Mouse (Mus musculus): Measurements from ENCODE around the gene Ciao1. TPM values are rescaled to one million over a fixed set of nuclear protein-coding genes. Genes with fewer than 3 reads are reported as not detected.
A peak's percentile ranks its signal among the peaks of the same experiment; 100 is the strongest.
"Not testable (repeated sequence)": the region's sequence is repeated elsewhere in the genome, so short reads cannot be mapped to it uniquely, and the experiment has no call there.

The Ciao1 gene
- total RNA-seq (2015; ENCODE audit: low replicate concordance) (7.9 and 11.1 TPM in 2 replicates), total RNA-seq (2017; ENCODE audit: low replicate concordance) (17.4 and 30.4 TPM in 2 replicates)

DNA sequence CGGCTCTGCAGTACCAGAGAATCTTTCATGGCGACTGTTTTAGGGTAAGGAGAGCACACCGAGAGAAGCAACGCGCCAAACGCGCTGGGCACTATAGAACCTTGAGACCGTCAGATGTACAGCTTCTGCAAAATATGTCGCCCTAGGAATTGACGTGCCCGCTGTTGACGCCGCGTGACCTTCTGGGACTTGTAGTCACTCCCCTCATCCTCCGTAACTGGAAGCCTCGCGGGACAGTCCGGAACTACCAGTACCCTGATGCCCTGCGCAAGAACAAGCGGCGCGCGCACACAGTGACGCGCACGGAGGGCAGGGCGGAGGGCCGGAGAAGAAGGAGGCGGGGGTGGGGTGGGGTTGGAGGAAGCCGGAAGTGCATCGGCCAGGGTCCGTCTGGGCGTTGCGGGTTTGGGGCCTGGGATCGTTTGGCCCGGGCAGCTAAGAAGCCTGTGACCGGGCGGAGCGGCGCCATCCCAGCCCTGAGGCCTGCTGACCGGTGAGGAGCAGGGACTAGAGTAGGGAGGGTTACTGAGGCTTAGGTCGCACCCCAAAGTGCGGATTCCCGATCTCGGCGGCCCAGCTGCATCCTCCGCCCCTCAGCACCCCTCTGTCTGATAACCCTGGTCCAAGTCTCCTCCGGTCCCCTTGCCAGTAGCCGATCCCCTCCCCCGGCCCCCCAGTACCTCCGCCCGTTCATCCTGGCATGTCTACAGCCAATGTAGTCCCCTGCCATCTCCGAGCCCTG, at the start of gene Ciao1, which contains the start of gene Tmem127:
TSS of gene Ciao1 (minus strand) at position 225 of the 742 bp plus-strand sequence.
TSS of gene Tmem127 (plus strand) at position 317 of the 742 bp plus-strand sequence.
- peak; percentile 93 for ATAC-seq (replicated peaks; ENCODE audit: low FRiP score, poor library complexity, severe bottlenecking)

DNA sequence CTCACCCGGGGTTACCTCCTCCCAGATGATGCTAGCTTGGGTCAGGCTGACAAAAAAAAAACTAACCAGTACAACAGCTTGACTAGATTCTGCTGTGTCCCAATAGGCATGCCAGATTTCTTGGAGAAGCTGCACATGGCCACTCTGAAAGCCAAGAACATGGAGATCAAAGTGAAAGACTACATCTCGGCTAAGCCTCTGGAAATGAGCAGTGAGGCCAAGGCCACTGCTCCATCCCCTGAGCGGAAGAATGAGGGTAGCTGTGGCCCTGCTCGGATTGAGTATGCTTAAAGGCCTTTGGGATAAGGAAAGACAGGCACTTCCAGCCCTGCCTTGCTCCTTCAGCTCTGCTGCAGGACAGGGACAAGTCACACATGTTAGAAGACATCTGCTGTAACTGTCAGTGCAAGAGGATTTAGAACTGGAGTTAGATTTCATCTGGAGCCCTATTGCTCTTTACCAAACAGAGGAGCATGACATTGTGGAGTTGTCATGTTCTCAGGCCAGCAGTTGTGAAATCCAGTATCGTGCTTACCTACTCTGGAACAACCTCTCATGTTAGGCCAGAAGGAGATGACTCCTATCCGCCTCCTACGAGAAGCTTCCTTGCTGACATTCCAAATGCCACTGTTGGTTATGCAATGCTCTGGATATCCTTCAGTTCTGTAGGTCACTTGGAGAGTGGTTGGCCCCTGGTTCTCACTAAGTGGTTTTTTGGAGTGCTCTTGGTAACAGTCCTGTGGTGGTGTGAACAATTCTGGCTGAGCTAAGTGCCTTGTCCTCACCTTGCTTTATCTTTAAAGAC, 49.6 kb upstream of the Ciao1 start:
- ATAC-seq (replicated peaks; ENCODE audit: low FRiP score, poor library complexity, severe bottlenecking) = no peak

DNA sequence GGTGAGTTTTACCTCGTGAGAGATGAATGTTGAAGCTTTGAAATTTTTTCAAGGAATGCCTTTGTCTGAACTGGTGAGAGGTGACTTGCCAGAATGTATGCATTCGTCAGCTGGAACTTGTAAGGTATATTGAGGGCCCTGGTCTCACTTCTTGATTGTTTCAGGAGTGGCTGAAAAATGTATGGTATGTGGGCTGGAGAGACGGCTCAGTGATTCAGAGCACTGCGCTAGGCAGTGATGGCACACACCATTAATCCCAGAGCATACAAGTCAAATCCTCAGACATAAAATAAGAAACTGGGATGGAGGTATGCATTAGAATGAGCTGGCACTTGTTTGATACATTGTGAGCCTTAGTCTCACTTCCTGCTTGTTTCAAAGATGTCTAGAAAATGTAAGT, 44.6 kb upstream of the Ciao1 start:
- no peak for ATAC-seq (replicated peaks; ENCODE audit: low FRiP score, poor library complexity, severe bottlenecking)

DNA sequence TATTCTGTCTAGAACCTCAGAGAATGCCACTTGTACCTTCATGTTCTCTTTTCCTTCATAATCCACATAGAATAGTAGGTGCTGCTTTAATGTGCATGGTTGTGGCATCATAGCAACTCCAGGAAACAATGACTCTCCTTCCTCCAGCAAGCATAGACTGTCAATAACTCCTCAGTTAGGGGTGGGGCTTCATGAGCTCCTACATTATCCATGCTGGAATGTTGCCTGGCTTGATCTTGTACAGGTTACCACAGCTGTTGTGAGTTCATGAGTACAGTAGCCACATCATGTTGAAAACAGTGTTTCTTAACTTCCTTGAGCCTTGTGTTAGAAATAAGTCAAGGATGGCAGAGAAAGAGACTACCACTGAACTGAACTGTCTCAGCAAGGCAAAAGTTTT, 30.5 kb upstream of the Ciao1 start:
- ATAC-seq (replicated peaks; ENCODE audit: low FRiP score, poor library complexity, severe bottlenecking) = no peak

DNA sequence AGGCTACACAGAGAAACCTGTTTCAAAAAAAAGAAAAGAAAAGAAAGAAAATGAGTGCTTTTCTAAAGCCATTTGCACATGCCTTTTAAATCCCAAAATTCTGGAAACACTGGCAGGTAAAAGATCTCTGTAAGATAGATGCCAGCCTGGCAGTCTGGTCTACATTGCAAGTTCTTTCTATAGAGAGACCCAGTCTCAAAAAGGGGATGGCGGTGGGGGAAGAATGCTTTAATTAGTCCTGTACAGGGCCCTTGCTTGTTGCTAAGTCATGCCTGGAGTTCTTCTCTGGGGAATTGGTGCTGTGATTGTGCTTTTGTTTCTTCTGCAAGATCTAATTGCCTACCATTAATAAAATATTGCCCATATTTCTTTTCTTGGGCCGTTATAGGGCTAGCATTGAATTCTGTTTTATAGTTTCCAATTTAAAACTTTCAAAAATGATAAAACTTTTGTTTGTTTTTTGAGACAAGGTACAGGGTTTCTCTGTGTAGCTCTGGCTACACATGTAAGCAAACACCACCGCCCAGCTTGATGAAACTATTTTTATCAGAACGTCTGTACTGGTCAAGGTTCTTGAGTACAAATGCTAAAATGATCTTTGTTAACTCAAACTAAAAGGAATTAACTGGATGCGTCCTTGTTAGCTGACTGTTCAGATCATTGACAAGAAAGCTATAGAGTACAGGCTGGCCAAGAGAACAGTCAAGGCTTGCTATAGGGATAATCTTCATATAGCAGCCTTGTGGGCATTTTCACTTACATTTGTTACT, 28.1 kb upstream of the Ciao1 start:
- no peak for ATAC-seq (replicated peaks; ENCODE audit: low FRiP score, poor library complexity, severe bottlenecking)

DNA sequence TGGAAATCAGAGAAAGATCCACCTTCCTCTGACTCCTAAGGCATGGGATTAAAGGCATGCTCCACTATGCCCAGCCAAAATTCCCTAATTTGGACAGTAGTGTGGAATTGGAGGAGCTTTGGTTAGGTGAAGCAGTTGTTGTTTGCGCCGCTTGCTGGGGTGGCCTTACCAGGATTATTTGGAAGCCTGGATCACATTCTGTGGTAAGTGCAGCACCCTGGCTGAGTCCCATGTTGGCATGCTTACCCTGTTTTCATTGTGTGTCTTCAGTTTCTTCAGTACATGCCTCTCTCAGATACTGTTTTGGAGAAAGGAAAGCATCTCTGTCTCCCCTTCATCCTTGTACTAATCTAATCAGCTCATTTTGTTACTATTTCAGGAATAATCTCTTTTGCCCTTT, 27.0 kb upstream of the Ciao1 start:
- no peak for ATAC-seq (replicated peaks; ENCODE audit: low FRiP score, poor library complexity, severe bottlenecking)

DNA sequence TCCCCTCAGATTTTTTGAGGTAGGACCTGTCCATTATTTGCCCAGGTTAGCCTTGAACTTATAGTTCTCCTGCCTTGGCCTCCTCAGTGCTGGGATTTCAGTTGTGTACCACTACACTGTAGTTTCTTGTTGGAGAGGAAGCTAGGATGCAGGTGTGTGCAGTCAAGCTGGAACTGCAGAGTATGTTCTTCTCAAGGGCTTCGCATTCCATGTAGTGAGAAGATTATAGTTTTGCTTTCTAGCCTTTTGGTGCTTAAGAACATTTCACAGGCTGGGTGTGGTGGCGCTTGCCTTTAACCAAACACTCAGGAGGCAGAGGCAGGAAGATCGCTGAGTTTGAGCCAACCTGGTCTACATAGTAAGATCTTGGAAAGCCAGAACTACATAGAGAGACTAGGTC, 25.2 kb upstream of the Ciao1 start:
- no peak for ATAC-seq (replicated peaks; ENCODE audit: low FRiP score, poor library complexity, severe bottlenecking)

DNA sequence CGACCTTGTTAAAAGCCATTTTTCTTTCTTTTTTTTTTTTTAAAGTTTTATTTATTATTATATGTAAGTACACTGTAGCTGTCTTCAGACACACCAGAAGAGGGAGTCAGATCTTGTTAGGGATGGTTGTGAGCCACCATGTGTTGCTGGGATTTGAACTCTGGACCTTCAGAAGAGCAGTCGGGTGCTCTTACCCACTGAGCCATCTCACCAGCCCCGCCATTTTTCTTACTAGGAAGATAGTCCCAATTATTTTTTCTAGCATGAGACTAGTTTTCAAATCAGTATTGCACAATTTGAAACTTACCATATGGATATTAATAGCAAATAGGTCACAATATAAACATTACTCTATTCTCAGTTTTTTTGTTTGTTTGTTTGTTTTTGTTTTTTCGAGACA, 24.4 kb upstream of the Ciao1 start:
- ATAC-seq (replicated peaks; ENCODE audit: low FRiP score, poor library complexity, severe bottlenecking) = not testable (repeated sequence)

DNA sequence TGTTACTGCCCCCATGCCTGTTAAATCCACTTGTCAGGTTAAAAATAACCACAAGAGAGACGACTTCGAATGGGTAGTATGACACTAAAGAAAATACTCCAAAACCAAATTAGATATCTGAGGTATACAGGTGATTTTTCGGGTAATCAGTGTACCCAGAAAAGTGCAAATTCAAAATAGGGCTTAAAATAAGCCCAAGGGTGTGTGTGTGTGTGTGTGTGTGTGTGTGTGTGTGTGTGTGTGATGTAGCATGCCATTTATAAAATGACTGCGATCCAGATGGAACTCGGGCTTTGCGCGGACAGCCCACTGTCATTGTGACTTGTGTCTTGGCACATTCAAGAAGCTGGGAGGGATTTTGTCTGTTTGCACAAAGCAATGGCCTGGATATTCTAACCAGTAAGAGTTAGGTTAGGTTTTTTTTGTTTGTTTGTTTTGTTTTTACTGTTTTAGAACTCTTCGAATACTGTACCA, 23.5 kb upstream of the Ciao1 start:
- no peak for ATAC-seq (replicated peaks; ENCODE audit: low FRiP score, poor library complexity, severe bottlenecking)

DNA sequence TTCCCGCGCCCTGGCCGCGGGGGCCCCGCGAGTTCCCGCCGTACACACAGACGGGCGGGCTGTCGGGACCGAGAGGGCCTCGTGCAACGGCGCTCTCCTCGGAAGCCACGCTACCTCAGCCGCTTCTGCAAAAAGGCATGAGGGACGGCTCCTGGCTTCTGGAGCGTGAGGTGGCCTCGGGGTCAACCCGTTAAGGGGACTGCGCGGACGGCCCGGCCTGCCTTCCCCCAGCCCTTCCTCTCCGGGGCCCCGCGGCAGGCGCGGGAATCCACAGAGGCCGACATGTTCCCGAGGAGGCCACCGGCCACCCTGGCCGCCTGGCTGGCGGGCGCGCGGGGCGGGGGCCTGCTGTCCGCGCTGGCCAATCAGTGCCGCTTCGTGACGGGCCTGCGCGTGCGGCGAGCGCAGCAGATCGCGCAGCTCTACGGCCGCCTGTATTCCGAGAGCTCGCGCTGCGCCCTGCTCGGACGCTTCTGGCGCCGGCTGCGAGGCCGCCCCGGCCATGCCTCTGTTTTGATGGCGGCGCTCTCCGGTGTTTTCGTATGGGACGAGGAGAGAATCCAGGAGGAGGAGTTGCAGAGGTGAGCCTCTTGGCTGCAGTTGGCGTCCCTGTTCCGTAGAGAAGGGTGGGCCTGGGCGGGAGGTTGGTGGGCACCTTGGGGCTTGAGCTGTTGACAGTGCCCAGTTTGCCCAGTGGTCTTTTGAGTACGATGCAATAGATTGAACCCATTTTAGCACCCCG, 22.9 kb upstream of the Ciao1 start:
- peak; percentile 86 for ATAC-seq (replicated peaks; ENCODE audit: low FRiP score, poor library complexity, severe bottlenecking)

DNA sequence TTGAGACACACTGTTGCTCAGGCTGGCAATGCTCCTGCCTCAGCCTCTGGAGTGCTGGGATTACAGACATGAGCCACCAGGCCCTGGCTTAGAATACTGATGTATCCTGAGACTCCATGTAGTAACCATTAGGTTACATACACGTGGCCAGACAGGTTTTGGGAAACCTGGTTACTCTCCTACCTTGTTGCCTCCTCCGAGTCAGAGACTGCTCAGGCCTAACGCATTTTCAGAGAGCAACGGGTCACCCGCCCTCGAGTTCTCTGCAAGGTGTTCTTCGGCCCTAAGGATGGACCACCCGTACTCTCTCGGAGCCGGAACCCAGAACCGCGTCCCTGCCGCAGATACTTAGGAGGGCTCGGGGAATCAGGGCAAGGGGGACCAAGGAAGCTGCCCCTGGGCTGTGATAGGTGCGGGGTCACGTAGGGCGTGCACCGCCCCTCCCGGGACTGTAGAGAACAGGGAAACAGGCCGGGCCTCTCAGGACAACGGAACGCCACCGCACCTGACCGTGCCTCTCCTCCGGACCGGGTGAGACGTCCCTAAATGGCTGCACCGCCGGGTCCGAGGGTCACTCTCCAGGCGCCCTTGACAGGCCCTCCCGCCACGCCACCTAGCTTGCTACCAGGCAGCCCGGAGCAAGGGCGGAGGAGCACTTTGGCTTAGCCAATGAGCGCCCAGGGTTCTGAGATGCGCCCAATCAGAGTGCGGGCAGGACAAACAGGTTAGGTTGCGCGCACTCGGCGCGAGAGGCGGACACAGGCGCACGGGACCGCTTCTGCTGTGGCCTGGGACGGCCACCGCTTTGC, 22.1 kb upstream of the Ciao1 start, which contains the start of gene Stard7:
TSS of gene Stard7 (plus strand) at position 728 of the 809 bp plus-strand sequence.
- ATAC-seq (replicated peaks; ENCODE audit: low FRiP score, poor library complexity, severe bottlenecking) = peak; percentile 95

DNA sequence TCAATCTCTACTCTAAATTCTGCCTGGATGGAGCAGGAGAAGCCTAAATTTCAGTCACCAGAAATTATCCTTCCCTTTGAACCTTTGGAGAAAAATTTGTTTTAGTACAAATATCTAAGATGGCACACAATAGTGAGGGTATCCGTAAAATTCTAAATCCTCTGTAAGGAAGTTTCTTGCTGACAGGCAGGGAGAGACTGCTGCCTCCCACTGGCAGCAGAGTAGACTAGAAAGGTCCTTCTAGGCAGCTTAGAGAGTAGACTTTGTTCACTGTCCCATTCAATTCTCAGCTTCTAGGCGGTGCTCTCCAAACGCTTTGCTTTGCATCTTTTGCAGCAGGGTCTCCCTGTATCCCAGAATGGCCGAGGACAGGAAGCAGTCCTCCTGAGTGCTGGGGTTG, 20.2 kb upstream of the Ciao1 start:
- no peak for ATAC-seq (replicated peaks; ENCODE audit: low FRiP score, poor library complexity, severe bottlenecking)

DNA sequence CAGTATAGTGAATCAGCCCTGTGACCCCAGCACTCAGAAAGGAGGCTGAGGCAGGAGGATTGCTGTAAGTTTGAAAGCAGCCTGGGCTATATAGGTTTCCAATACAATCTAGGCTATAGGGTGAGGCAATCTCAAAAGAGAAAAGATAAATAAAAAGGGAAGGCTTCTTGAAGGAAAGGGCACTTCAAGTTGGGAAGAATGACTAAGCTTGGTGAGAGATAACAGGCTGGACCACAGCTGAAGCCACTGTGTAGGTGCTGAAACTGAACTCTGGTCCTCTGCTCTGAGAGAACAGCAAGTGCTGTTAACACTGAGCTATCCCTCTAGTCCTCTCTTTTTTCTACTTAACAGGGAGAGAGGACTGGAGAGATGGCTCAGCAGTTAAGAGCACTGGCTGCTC, 14.9 kb upstream of the Ciao1 start:
- ATAC-seq (replicated peaks; ENCODE audit: low FRiP score, poor library complexity, severe bottlenecking) = no peak

DNA sequence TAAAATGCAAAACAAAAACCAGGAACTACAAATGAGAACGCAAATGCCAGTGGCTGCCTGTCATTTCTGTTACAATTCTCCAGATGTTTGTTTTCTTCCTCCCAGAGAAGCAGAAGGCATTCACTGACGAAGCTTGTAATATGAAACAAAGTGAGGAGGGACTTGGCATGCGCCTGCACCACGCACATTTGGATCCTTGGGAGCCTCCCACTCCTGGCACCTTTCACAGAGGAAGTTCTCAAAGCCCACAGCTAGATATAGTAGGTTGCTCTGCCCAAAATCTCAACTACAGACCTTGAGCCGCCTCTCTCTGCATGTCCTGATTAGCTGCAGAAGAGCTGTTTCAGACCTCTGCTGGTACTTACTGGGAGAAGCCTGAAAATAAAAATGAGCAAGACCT, 11.7 kb upstream of the Ciao1 start:
- no peak for ATAC-seq (replicated peaks; ENCODE audit: low FRiP score, poor library complexity, severe bottlenecking)

DNA sequence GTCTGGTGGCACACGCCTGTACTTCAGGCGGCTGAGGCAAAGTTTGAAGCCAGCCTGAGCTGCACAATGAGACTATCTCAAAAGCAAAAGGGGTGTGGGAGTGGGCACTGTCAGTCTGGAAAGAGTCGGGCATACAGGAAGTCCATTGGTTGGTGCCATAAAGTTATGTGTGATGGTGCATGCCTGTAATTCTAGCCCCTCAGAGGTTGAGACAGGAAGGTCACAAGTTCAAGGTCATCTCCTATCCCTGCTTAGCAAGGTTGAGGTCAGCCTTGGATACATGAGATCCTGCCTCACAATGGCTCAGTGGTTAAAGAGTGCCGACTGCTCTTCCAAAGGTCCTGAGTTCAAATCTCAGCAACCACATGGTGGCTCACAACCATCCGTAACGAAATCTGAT, 7.7 kb upstream of the Ciao1 start:
- no peak for ATAC-seq (replicated peaks; ENCODE audit: low FRiP score, poor library complexity, severe bottlenecking)

DNA sequence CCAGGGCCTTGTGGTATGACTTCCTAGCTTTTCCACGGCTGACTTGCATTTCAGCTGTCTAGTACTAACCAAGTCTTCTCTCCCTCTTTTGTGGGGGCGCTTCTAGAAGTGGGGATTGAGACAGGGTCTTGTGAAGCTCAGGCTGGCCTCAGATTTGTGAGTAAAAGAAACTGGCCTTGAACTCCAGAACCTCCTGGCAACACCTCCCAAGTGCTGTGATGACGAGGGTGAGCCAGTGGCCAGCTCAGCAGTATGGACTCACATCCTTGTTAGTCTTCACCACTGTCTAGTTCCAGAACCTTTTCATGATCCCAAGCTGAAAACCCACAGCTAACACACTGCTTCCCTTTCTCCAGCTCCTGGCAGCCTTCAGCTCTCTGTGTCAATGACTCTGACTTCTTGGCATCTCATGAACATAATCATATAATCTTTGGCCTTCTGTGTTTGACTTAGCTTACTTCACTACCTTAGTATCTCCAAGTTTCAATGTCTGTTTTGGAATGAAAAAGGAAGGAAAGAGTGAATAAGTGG, 7.1 kb upstream of the Ciao1 start:
- no peak for ATAC-seq (replicated peaks; ENCODE audit: low FRiP score, poor library complexity, severe bottlenecking)

DNA sequence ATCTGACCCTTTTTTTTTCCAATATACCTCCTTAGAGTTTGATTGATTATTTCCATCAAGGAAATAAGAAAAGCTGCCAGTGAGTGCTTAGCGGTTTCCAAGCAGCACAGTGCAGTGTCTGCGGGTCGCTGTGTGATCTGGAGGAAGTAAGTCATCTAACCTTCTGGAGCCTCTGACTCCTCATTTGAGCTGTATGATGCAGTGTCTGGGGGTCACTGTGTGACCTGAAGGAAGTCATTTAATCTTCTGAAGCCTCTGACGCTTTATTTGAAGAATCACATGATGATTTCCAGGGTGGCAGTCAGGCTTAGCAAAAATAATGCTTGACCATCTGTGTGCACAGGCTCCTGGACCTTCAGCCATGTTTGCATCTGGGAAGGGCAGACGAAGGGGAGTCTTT, 5.2 kb upstream of the Ciao1 start:
- ATAC-seq (replicated peaks; ENCODE audit: low FRiP score, poor library complexity, severe bottlenecking) = no peak

DNA sequence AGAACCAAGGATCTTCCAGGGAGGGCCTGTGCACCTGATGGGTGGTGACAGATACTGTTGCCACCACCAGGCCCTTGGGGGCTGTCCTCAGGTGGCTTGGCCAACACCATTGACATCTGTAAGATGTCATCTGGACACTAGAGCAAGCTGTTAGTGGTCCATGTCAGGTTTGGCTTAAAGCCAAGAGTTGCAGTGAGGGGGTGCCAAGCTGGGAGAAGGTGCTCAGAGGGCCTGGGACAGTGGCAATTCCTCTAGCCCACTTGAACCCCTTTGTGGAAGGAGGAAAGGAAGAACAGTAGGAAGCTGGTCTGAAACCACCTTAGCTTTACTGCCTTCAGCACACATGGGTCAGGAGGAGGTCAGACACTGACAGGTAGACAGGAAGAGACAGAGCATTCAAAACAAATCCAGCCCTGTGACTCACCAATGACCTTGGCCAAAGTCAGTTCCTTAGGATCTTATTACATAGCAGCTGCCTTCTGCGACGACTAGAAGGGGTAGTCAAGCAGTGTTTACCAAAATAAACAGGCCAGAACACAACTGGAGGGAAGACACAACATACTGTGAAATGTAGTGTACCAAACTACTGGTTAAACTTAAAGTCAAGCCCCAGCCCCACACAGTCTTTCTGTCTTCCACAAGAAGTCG, 4.4 kb upstream of the Ciao1 start:
- no peak for ATAC-seq (replicated peaks; ENCODE audit: low FRiP score, poor library complexity, severe bottlenecking)

Measured in erythroblast, adult 5-6 weeks (primary cell).